Mouse (Mus musculus) olfactory bulb, adult 2 months (tissue): ENCODE data around the gene Hectd4. TPM values are rescaled to one million over a fixed set of nuclear protein-coding genes. Genes with fewer than 3 reads are reported as not detected.
"Not testable (repeated sequence)": the region's sequence is repeated elsewhere in the genome, so short reads cannot be mapped to it uniquely, and the experiment has no call there.

Experiments
- H3K27ac ChIP-seq: fragments of 200-500 bp; 2 replicates; pipeline ENCODE4 v1.5.1; 2012; ENCODE audit warnings: low read depth, low read length; ENCODE audit not compliant: insufficient read depth
- H3K4me1 ChIP-seq: fragments of 200-500 bp; 2 replicates; pipeline ENCODE4 v1.6.1; 2012; ENCODE audit warnings: low read length; ENCODE audit not compliant: control insufficient read depth, insufficient read depth
- H3K4me3 ChIP-seq: fragments of 200-500 bp; 2 replicates; pipeline ENCODE4 v1.5.1; 2012; ENCODE audit warnings: mild to moderate bottlenecking, low read depth, low read length, moderate library complexity; ENCODE audit not compliant: insufficient read depth
- CTCF ChIP-seq: fragments of 200-500 bp; IDR thresholded peaks from 2 replicates; pipeline ENCODE4 v1.5.1; 2012; ENCODE audit warnings: low read depth, mild to moderate bottlenecking, low read length, moderate library complexity; ENCODE audit not compliant: insufficient read depth
- POLR2A ChIP-seq: fragments of 200-500 bp; IDR thresholded peaks from 2 replicates; pipeline ENCODE4 v1.6.1; 2012; ENCODE audit warnings: mild to moderate bottlenecking, low read depth, low read length, moderate library complexity; ENCODE audit not compliant: insufficient read depth
- WGBS: fragments of 180-500 bp; shearing (Covaris S2); methylation state at CpG from one replicate; pipeline ENCODE4 v1.1.7; 2018; 5-methylcytosine and 5-hydroxymethylcytosine counted together
- polyA plus RNA-seq: library from polyadenylated mRNA; stranded (reverse); fragments of >200 nt; gene quantifications from 2 replicates; pipeline ENCODE4 v1.2.4, GENCODE M21; 2012; ENCODE audit warnings: low replicate concordance; ENCODE audit not compliant: missing spikeins, insufficient read depth, insufficient read length

The Hectd4 gene
- polyA plus RNA-seq, 1 experiment, result not detected

DNA sequence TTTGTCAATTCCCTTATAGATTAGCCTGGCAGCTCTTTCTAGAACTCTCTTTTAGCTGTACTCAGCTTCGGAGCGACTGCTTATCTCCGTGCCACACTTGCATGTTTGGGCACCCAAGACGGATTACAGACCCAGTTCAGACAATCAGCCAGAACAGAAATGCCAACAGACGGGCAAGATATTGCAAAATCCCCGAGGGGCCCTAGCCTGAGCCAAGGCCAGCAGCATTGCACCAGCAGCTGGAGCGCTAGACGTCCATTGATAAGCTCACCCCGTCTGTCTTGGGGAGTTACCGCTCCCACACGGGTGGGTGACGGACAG is 3.9 kb upstream of the Hectd4 start:
- Histone ChIP-seq H3K4me3 (no peak overlapping the region), H3K27ac (no peak overlapping the region), H3K4me1 (no peaks in the 10 kb centered on the region)
- 83% methylated on average over 12 of the region's 12 CpGs for WGBS
- no peak for TF ChIP-seq POLR2A
- TF ChIP-seq CTCF, result no peak

DNA sequence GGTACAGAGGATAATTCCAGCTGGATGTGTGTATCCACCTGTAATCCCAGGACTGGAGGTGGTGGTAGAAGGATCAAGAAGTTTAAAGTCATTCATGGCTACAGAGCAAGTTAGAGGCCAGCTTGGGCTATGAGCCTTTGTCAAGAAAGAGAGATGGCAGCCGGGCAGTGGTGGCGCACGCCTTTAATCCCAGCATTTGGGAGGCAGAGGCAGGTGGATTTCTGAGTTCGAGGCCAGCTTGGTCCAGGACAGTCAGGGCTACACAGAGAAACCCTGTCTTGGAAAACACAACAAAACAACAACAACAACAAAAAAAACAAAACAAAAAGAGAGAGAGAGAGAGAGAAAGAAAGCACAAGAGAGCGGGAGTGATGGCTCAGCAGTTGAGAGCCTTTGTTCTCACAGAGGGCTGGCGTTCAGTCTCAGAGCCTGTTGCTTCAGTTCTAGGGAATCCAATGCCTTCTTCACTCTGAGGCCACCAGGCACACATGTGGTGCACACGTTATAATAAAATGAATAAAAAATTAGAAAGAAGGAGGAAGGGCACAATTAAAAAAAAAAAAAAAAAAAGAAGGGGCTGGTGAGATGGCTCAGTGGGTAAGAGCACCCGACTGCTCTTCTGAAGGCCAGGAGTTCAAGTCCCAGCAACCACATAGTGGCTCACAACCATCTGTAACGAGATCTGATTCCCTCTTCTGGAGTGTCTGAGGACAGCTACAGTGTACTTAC is 3.3 kb upstream of the Hectd4 start:
- 91% methylated on average over 9 of the region's 9 CpGs for WGBS
- not testable (repeated sequence) for H3K4me3 ChIP-seq, H3K4me1 ChIP-seq, H3K27ac ChIP-seq

DNA sequence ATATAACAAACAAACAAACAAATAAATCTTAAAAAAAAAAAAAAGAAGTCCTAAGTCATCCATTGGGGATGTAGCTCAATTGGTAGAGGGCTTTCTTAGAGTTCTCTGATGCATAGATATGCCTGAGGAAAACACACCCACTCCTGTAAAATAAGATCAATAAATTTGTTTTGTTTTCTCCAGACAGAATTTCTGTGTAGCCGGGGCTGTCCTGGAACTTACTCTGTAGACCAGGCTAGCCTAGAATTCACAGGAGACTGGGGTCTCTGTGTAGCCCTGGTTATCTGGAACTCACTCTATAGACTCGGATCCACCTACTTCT is 2.7 kb upstream of the Hectd4 start:
- 93% methylated on average over 2 of the region's 2 CpGs for WGBS
- H3K4me1 ChIP-seq, result no peaks in the 10 kb centered on the region
- H3K4me3 ChIP-seq, result no peak overlapping the region
- TF ChIP-seq CTCF, result no peak
- TF ChIP-seq POLR2A, result no peak
- H3K27ac ChIP-seq, result no peak overlapping the region

DNA sequence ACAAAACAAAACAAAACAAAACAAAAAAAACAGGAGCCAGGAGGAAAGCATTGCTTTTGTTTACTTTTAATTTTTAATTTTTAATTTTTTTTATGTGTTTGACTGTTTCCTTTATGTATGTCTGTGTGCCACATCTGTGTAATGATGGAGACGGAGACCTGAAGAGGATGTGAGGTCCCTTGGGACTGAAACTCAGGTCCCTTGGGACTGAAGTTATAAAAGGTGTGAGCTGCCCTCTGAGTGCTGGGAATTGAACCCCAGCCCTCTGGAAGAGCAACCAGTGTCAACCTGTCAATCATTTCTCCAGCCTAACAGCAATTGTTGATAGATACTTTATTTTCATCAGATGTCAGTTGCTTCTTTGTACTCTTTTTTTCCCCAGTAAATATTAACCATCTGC is 829 bp upstream of the Hectd4 start:
- 84% methylated on average over 1 of the region's 1 CpGs for WGBS
- no peak overlapping the region for H3K27ac ChIP-seq
- H3K4me1 ChIP-seq, result no peaks in the 10 kb centered on the region
- no peak overlapping the region for H3K4me3 ChIP-seq
- TF ChIP-seq CTCF, result no peak
- no peak for TF ChIP-seq POLR2A

DNA sequence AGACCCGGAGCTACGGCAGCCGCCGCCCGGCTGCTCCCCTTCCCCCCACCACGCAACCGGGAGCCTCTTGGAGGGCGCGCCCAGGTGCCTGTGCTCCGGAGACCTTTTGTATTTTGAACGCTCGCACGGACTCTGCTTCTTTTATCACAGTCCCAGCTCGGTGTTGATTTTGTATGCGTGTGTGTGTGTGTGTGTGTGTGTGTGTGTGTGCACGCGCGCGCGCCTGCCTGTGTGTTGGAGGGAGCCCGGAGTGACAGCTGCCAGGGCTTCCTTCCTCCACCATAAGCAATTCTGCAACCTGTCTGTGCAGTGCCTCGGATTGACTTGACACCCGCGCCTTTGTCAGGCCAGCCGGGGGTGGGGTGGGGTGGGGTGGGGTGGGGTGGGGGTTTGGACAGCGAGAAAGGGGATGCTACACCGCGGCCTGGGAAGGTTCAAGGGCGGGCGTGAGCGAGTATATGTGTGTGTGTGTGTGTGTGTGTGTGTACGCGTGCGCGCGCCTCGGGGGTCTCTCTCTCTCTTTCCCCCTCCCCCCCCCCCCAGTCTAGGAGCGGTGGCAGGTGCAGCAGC is 798 bp downstream of the Hectd4 start:
- Histone ChIP-seq H3K4me1 (no peaks in the 10 kb centered on the region), H3K27ac (peak overlapping the region; percentile 56; the same call in 1 of the 2 replicates), H3K4me3 (peak overlapping the region; percentile 96)
- WGBS, result under 1% methylated on average over 29 of the region's 38 CpGs
- no peak for TF ChIP-seq POLR2A
- no peak for TF ChIP-seq CTCF

GRCm38 (mm10) chr5:121221328-121221850 is 1.4 kb downstream of the Hectd4 start:
- H3K4me3 ChIP-seq, result peak overlapping the region; percentile 96
- WGBS, result 2% methylated on average over 23 of the region's 23 CpGs

DNA sequence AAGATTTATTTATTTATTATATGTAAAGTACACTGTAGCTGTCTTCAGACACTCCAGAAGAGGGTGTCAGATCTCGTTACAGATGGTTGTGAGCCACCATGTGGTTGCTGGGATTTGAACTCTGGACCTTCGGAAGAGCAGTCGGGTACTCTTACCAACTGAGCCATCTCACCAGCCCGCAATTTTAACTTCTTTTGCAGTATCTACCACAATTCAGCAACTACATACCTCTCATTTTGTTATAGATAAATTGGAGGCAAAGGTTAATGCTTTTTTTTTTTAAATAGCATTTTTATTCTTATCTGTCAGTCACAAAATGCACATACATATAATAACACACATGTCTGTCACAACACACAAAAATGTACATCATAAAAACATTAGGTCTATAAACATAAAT is 4.0 kb downstream of the Hectd4 start:
- H3K4me3 ChIP-seq, H3K27ac ChIP-seq, H3K4me1 ChIP-seq: not testable (repeated sequence)
- 85% methylated on average over 4 of the region's 4 CpGs for WGBS

More at GRCm38 (mm10) chr5:121221328-121221850, 1.4 kb downstream of the Hectd4 start:
- H3K4me1 ChIP-seq, result peaks cover 3% of the 10 kb centered on the region; the same call in 1 of the 2 replicates
- TF ChIP-seq POLR2A (no peak), CTCF (no peak)
- no peak overlapping the region for H3K27ac ChIP-seq

DNA sequence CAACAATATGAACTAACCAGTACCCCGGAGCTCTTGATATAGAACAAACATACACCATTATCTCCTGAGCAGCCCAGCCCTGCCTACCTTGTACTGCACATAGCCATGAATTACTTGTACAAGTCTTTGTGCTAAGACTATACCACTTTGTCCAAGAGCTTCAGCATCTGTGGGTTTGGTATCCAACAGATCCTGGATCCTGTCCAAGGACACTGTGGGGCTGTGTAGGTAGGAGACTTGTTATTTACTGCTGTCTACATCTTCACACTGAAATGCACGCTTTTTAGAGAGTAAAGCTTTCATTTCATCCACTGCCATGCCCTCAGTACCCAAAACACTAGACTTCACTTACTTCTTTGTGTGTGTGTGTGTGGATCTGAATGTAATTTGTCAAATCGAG is 4.8 kb downstream of the Hectd4 start:
- TF ChIP-seq POLR2A, result no peak
- TF ChIP-seq CTCF, result no peak
- 56% methylated on average over 3 of the region's 3 CpGs for WGBS
- Histone ChIP-seq H3K4me1 (peaks cover 3% of the 10 kb centered on the region; the same call in 1 of the 2 replicates), H3K4me3 (no peak overlapping the region), H3K27ac (no peak overlapping the region)

- TF ChIP-seq POLR2A, result no peak
- TF ChIP-seq CTCF, result no peak
- Histone ChIP-seq H3K27ac (no peak overlapping the region), H3K4me3 (no peak overlapping the region), H3K4me1 (peaks cover 5% of the 10 kb centered on the region; the same call in 1 of the 2 replicates)
- WGBS, result 83% methylated on average over 2 of the region's 2 CpGs
Measured at GRCm38 (mm10) chr5:121225854-121226253, 5.8 kb downstream of the Hectd4 start.

GRCm38 (mm10) chr5:121226406-121226805 is 6.4 kb downstream of the Hectd4 start:
- 75% methylated on average over 3 of the region's 3 CpGs for WGBS
- TF ChIP-seq CTCF (no peak), POLR2A (no peak)
- Histone ChIP-seq H3K4me3 (no peak overlapping the region), H3K27ac (no peak overlapping the region), H3K4me1 (peaks cover 5% of the 10 kb centered on the region; the same call in 1 of the 2 replicates)
